Mouse (Mus musculus) thymus, adult 2 months (tissue): ENCODE measurements at regions not wholly inside any gene's neighbourhood (a gene's known extent, or its start where the extent isn't known, plus 50 kb on each side); places are given as distances from the start of the nearest gene placed in this dataset.

ENCODE experiments used
- DNase-seq: peaks from one replicate; pipeline ENCODE4 v3.0.0; 2021
- H3K27ac ChIP-seq: fragments of 200-500 bp; 2 replicates; pipeline ENCODE4 v1.5.1; 2012; ENCODE audit warnings: low read length, control low read depth; ENCODE audit not compliant: control insufficient read depth, insufficient read depth
- H3K27me3 ChIP-seq: fragments of 200-500 bp; 2 replicates; pipeline ENCODE4 v1.6.1; 2012; ENCODE audit warnings: mild to moderate bottlenecking, low read length, moderate library complexity, mixed read lengths; ENCODE audit not compliant: control insufficient read depth, insufficient read depth
- H3K36me3 ChIP-seq: fragments of 200-500 bp; 2 replicates; pipeline ENCODE4 v1.6.1; 2012; ENCODE audit warnings: mild to moderate bottlenecking, low read length, moderate library complexity; ENCODE audit not compliant: control insufficient read depth, insufficient read depth
- H3K4me1 ChIP-seq: fragments of 200-500 bp; replicated peaks from 2 replicates; pipeline ENCODE4 v1.6.1; 2012; ENCODE audit warnings: low read length; ENCODE audit not compliant: control insufficient read depth, insufficient read depth
- H3K4me3 ChIP-seq: fragments of 200-500 bp; 2 replicates; pipeline ENCODE4 v1.5.1; 2012; ENCODE audit warnings: mild to moderate bottlenecking, low read length, control low read depth, moderate library complexity; ENCODE audit not compliant: control insufficient read depth, insufficient read depth
- CTCF ChIP-seq: fragments of 200-500 bp; IDR thresholded peaks from 2 replicates; pipeline ENCODE4 v1.5.1; 2012; ENCODE audit warnings: mild to moderate bottlenecking, control low read depth, low read length, moderate library complexity, borderline replicate concordance; ENCODE audit not compliant: control insufficient read depth, poor library complexity, insufficient read depth; ENCODE audit errors: extremely low read depth
- POLR2A ChIP-seq: fragments of 200-500 bp; IDR thresholded peaks from 2 replicates; pipeline ENCODE4 v1.6.1; 2012; ENCODE audit warnings: mild to moderate bottlenecking, low read length, control low read depth, moderate library complexity; ENCODE audit not compliant: control insufficient read depth, poor library complexity, insufficient read depth; ENCODE audit errors: extremely low read depth
- WGBS: fragments of 180-500 bp; shearing (Covaris S2); methylation state at CpG from one replicate; pipeline ENCODE4 v1.1.7; 2018; 5-methylcytosine and 5-hydroxymethylcytosine counted together

DNA sequence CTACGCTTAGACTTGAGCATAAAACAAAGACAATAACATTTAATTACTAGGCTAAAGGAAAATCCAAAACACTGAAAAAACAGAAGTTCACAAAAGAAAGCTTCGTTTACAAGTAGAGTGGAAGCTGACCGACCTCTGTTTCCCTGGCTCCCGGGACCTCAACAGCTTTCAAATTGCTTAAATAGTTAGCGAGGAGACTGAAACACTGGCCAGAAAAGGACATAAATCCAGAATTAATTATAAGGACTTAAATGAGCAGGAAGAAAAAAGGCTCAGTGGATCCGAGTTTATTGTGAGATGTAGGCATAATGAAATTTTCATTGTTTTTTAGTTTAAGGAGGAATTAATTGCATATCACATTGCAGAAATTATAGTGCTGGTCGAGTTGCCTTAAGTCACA is 754.4 kb downstream of the Kcnj2 start:
- no peak for DNase-seq
- Histone ChIP-seq H3K27ac (no peak overlapping the region), H3K27me3 (no peaks in the 10 kb centered on the region), H3K4me3 (no peak overlapping the region), H3K36me3 (no peaks in the 10 kb centered on the region), H3K4me1 (no peaks in the 10 kb centered on the region; the same call in 1 of the 2 replicates)
- 84% methylated on average over 7 of the region's 7 CpGs for WGBS
- no peak for TF ChIP-seq POLR2A
- no peak for TF ChIP-seq CTCF

DNA sequence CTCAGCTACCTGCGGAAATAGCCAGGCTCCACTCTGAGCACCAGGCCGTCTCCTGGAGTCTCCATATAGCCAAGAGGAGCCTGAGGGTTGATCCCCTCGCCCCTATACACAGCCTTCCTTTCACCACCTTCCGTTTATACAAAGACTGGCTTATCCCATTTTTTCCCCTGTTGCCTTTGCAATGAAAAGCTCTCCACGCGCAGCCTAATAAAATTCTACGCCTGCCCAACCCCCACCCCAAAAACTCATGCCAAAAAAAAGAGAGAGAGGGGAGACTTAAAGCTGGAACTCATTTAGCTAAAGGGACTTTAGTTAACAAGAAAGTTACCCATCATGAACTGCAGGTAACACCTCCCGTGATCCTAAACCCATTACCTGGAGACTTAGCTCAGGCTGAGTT is 762.5 kb downstream of the Kcnj2 start:
- H3K4me1 ChIP-seq: no peaks in the 10 kb centered on the region
- H3K27ac ChIP-seq: no peak overlapping the region
- TF ChIP-seq CTCF (no peak), POLR2A (no peak)
- H3K27me3 ChIP-seq: no peaks in the 10 kb centered on the region
- H3K36me3 ChIP-seq: no peaks in the 10 kb centered on the region
- H3K4me3 ChIP-seq: no peak overlapping the region
- no peak for DNase-seq
- 91% methylated on average over 8 of the region's 8 CpGs for WGBS

DNA sequence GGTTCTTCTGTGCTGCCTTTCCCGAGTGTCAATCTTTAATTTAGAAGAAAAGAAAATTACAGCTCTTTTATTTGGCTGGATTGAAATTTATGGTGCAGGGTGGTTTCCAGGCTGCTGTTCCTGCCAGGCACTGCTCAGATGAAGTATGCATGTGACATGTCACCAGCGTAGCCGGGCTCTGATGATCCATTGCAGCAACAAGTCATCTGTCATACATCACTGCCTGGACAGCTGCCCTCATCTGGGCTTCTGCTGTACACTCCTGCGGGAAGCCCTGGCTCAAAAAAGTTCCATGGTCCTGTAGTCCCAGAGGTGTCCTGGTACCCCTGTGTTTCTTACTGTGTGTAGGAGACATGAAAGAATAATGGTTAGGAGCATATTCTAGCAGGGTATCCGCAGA is 773.0 kb downstream of the Kcnj2 start:
- TF ChIP-seq POLR2A: no peak
- TF ChIP-seq CTCF: no peak
- Histone ChIP-seq H3K4me1 (no peaks in the 10 kb centered on the region), H3K27me3 (no peaks in the 10 kb centered on the region; the same call in 1 of the 2 replicates), H3K27ac (no peak overlapping the region), H3K36me3 (no peaks in the 10 kb centered on the region), H3K4me3 (no peak overlapping the region)
- DNase-seq: no peak
- 79% methylated on average over 5 of the region's 5 CpGs for WGBS

DNA sequence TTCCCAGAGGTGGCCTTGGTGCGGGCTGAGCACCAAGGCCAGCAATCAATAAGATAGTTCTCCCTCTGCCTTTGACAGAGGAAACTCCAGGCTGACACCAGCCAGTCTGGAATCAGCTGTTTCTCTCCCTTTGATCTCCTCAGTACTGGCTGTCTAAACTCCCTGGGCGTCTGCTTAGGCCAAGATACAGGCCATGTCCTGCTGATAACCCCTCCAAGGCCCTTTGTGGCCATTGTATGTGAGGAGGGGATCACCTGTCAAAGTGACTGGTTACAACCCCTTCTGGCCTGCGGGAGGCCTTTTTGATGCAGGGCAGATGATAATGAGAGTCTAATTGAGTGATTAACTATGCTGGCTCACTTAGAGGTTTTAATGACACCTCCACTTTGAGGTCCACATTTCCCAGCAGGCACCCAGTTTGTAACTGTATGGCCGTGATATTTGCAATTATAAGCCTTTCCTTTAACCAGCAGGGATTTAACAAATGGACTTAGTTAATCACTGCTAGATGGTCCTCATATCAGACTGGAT is 777.8 kb downstream of the Kcnj2 start:
- Histone ChIP-seq H3K27ac (no peak overlapping the region), H3K4me3 (no peak overlapping the region), H3K27me3 (no peaks in the 10 kb centered on the region; the same call in 1 of the 2 replicates), H3K36me3 (no peaks in the 10 kb centered on the region), H3K4me1 (no peaks in the 10 kb centered on the region)
- 82% methylated on average over 4 of the region's 4 CpGs for WGBS
- DNase-seq: no peak
- TF ChIP-seq CTCF (no peak), POLR2A (no peak)

DNA sequence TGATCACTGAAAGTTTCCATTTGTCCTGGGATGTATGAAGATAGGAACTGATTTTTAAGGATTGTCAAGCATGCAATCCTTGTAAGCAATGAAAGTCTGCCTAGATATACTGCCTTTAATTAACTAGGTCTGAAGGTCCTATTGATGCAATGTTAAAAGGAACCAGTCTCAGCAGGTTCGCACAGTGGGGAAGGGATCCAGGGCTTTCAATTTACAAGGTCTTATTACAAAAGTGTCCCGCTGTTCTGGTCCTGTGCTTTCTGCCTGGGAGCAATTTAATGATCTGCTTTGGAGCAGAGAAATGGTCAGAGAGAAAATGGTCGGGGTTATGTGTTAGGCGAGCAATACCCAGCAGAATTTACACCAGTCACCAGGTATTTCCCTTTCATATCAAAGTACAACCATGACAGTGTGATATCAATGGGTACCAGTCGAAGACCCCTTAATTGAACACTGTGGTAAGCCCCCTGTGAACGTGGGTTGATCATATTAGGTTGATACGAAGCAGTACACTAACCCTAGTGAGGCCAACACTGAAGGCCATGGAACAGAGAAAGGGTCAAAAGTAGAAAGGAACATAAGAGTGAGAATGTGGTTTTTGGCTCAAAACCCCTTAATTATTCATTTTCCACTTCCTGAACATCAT is 778.5 kb downstream of the Kcnj2 start:
- Histone ChIP-seq H3K36me3 (no peaks in the 10 kb centered on the region), H3K4me3 (no peak overlapping the region), H3K4me1 (no peaks in the 10 kb centered on the region), H3K27me3 (no peaks in the 10 kb centered on the region; the same call in 1 of the 2 replicates), H3K27ac (no peak overlapping the region)
- no peak for DNase-seq
- 72% methylated on average over 7 of the region's 7 CpGs for WGBS
- no peak for TF ChIP-seq POLR2A
- no peak for TF ChIP-seq CTCF

DNA sequence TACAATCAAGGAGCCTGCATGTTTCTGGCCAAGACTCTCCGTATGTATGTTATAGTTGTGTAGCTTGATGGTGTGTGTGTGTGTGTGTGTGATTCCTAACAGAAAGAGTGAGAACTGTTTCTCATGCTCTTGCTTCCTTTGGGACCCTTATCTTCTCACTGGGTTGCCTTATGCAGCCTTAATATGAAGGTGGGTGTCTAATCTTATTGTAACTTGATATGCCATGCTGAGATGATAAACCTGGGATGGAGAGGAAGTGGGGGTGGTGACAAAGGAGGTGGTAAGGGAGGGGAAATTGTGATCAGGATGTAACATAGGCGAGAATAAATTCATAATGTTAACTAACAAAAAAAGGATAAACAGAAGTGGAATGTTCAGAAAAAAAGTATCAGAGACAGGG is 791.3 kb downstream of the Kcnj2 start:
- H3K36me3 ChIP-seq: no peaks in the 10 kb centered on the region
- H3K4me1 ChIP-seq: no peaks in the 10 kb centered on the region
- TF ChIP-seq POLR2A (no peak), CTCF (no peak)
- H3K27ac ChIP-seq: no peak overlapping the region
- DNase-seq: no peak
- H3K4me3 ChIP-seq: no peak overlapping the region
- WGBS: 71% methylated on average over 2 of the region's 2 CpGs
- no peaks in the 10 kb centered on the region for H3K27me3 ChIP-seq

DNA sequence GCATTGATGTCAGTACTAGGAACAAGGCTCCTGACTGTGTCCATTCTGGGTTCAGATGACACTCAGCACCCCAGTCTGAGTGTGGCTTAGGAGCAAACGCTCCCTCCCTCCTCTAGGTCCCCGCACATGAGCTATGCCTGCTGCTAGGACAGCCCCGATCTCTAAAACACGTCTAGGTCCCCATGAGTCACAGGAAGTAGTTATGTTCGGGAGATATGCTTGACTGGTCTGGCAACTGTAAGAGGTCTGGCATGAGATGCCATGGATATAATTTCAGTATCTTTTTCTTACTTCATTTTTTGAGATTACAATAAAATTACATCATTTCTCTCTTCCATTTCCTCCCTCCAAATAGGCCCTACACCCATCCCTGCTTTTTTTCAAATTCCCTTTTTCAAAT is 792.1 kb downstream of the Kcnj2 start:
- Histone ChIP-seq H3K36me3 (no peaks in the 10 kb centered on the region), H3K27me3 (no peaks in the 10 kb centered on the region), H3K4me1 (no peaks in the 10 kb centered on the region), H3K4me3 (no peak overlapping the region), H3K27ac (no peak overlapping the region)
- TF ChIP-seq CTCF: no peak
- TF ChIP-seq POLR2A: no peak
- 60% methylated on average over 5 of the region's 5 CpGs for WGBS
- no peak for DNase-seq

DNA sequence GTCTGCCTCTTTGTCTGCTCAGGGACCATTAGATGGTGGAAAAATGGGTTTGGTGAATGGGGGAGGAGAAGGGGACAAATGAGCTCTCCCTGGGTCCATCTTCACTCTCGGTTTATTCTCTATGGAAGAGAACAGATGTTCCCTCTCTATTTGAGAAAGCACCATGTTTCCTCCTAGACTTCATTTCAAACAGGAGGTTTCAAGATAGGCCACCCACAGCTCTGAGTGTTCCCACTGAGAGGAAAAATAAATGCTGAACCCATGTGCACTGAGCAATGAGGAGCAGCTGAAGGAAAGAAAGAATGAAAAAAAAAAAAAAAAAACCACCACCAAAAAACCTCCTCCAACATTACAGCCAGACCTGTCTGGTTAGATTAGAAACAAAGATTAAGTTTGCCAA is 799.2 kb downstream of the Kcnj2 start:
- Histone ChIP-seq H3K4me3 (no peak overlapping the region), H3K36me3 (no peaks in the 10 kb centered on the region), H3K4me1 (no peaks in the 10 kb centered on the region), H3K27me3 (no peaks in the 10 kb centered on the region), H3K27ac (no peak overlapping the region)
- TF ChIP-seq CTCF (no peak), POLR2A (no peak)
- DNase-seq: no peak
- WGBS: 73% methylated on average over 1 of the region's 1 CpGs
